Mouse (Mus musculus) small intestine, adult 2 months (tissue): Measurements from ENCODE around the gene Pard3.

Experiments used
- CTCF ChIP-seq: fragments of 200-500 bp; IDR thresholded peaks from 2 replicates; pipeline ENCODE4 v1.5.1; 2012; ENCODE audit warnings: low read depth, mild to moderate bottlenecking, control low read depth, inconsistent platforms, low read length, moderate library complexity, mixed read lengths; ENCODE audit not compliant: insufficient replicate concordance, insufficient read length; ENCODE audit errors: extremely low read depth
- POLR2A ChIP-seq: fragments of 200-500 bp; IDR thresholded peaks from 2 replicates; pipeline ENCODE4 v1.6.1; 2012; ENCODE audit warnings: low read depth, mild to moderate bottlenecking, control low read depth, inconsistent platforms, low read length, moderate library complexity

- TF ChIP-seq CTCF: peak; percentile 43; the same call in 1 of the 2 replicates
- TF ChIP-seq POLR2A: no peak
Measured at GRCm38 (mm10) chr8:127178634-127179033, 114.9 kb downstream of the Pard3 start.
